Mouse (Mus musculus) frontal cortex, postnatal 36 days (tissue): ENCODE results near the gene Gm20388.

Source experiments
- DNase-seq, 2 experiments: peaks; one replicate each; pipeline ENCODE4 v3.0.0; 2022; ENCODE audit warnings: low spot score in 2 of 2

Gene Gm20388

DNA sequence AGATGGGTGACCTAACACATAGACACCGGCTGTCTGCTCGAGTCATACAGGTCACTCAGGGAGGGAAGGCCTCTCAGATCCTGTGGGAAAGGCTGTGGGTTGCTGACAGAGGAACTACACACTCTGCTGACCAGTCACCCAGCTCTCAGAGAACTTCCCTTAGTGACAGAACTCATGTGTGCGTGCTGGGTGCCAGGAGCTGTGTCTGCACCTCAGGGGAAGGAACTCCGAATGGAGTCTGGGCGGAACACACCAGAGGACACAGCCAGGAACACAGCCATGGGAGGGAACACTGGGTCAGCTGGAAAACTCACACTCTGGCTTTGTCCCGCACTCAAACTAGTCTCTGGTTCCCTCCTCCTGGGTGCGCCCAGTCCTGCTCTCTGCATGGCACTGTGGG lies 2497.0 kb downstream of the Gm20388 start:
- no peak for DNase-seq

DNA sequence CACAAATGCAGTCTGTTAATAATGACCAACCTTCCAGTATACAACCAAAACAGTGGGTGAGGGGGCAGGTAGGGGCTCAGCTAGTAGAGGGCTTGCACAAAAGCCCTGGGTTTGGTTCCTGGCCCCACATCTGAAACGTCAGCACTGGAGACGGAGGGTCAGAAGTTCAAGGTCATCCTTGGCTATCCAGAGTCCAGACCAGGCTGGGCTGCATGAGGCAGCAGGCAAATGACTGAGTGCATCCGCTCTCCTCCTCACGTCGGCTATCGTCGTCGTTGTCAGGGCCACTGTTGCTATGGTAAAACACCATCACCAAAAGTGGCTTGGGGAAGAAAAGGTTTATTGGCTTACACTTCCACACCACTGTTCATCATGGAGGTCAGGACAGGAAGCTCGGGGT lies 2503.7 kb downstream of the Gm20388 start:
- DNase-seq = no peak

DNA sequence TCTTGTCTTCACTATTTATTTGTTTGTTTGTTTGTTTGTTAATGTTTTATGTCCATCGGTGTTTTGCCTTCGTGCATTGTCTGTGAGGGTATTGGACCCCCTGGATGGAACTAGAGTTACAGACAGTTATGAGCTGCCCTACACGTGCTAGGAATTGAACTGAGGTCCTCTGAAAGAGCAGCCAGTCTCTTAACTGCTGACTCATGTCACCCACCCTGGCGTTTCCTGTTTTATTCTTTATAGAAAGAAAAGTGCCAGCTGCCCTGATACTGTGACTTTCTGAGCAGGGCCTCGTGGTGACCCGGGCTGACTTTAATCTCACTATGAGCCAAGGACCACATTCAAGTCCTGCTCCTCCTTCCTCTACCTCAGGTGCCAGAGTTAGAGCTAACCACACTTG lies 2504.9 kb downstream of the Gm20388 start:
- DNase-seq = no peak

DNA sequence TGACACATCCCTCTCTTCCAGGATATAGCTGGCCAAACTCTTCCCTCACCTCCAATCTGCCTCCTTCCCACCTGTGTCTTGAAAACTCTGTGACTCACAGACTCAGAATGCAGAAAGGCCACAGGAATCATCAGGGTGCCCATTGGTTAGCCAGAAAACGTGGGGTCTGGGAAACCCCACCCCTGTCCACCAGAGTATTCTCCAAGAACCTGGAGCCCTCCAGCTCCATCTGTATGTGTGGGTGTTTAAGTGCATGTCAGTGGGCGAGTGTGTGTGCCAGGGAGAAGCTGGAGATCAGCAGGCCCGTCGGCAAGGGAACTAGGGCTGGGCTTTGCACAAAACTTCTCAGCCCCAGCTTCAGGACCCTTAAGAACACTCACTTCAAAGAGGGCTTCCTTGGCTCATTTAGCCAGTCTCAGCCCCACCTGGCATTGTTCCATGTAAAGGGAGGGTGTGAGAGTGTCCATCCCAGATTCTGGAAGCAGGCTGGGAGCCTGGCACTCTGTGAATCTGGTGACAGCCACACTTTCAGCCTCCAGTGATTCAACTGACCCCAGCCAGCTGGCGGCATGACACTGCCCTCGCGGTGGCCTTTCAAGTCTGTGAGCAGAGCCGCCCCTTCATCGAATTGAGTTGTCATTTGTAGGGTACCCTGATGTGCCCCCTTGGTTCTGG lies 2509.4 kb downstream of the Gm20388 start:
- DNase-seq = peak; percentile 59 to 69

DNA sequence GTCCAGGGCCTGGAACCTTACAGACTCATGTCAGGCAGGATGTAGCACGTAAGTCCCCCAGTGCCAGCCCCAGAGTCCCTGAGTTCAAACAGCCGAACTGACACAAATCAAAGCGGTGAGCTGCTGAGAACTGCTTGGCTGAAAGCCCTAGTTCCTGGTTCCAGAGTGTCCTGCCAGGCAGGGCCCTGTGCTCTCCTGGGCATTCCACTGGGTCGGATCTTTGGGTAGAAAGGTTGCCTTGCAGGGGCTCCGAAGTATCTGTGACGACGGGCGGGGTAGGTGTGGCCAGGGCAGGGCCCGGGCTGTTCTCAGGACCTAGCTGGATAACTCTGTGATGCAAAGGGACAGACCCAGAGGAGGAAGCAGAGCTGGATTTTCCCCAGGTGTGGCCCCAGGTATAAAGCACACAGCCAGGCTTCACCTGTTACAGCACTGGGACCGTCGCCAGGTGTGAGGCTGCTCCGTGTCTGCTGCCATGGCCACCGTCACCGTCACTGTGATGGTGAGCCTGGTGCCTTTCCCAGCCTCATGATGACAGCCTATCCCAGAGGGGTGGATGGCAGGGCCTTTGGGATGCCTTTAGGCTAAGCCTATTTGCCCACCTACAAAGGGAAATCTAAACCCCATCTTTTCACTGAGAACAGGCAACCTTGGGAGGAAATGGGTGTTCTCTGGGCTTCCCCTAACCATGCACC lies 2510.9 kb downstream of the Gm20388 start, which contains the start of gene Il17c:
TSS of gene Il17c (plus strand) at position 645 of the 695 bp plus-strand sequence.
- DNase-seq = no peak

DNA sequence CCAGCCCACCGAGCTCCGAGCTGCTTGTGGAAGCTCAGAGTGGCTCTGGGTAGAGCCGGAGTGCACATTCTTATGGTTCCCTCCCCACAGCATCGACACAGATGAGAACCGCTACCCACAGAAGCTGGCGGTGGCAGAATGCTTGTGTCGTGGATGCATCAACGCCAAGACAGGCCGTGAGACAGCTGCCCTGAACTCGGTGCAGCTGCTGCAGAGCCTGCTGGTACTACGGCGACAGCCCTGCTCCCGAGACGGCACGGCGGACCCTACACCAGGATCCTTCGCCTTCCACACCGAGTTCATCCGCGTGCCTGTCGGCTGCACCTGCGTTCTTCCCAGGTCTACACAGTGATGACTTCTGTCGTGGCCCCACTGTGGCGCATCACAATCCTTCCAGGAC lies 2512.6 kb downstream of the Gm20388 start:
- DNase-seq = no peak

DNA sequence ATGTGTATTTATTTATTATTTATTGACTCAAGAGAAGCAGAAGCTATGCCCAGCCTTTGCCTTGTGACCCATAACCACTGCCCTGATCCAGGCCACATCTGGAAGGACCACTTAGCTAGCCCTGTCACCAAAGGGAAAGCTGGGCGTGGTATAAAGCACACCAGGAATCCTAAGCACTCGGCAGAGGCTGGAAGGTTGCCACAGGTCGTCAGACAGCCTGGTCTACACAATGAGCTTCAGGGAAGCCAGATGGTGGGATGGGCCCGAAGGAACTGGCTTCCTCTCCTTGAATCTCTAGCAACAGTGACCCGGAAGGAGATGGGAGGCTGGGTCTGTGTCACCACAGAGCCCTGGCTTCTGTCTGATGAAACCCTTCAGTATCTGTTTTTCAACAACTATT lies 2513.0 kb downstream of the Gm20388 start:
- no peak for DNase-seq

DNA sequence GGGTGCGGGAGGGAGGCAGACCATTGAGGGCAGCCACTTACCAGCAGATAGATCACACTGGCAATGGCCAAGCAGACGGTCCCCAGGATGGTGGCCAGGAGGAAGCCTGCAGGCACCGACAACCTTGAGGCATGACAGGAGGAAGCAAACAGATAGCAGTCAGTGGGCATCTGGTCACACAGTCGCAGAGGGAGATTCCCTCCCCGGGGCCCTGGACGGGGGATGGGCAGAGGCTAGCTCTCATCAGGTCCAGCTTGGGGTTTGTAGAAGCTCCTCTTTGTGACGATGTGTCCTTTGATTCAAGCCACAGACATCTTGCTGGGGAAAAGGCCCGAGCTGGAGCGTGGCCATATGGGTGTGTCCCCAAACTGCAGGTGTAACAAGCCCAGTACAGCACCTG lies 2515.5 kb downstream of the Gm20388 start:
- DNase-seq = no peak

DNA sequence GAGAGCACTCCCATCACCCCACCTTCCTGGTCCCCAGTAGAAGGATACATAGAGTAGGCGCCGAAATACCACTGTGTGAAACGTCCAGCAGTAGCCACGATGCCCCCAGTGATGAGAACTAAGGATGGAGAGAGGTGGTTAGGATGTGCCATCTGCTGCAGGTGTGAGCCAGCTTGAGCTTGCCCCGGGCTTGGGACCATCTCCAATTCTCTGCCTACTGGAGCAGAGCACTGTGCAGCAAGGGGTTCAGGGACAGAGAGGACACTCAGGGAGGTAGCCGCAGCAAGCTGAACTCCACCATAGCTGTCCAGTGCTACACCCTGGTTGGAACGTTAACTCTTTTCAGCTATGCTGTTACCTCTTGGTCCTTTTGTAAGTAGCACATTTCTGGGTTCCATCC lies 2517.0 kb downstream of the Gm20388 start:
- DNase-seq = no peak

DNA sequence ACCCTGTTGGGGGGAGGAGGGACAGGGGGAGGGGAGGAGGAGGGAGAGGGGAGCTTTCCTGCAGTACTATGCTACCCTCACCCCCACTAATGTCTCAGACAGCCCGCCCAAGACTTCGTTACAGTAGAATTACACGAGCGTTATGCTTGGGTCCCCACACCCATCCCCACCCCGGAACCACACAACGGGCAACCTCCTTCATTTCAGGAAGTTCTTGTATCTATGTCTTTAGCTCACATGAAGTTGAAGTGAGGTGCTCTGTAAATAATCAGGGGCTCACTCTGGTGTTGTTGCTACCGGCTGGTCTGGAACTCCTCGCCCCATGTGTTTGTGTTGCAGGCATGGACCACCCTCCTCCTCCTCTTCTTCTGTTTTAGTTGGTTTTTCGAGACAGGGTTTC lies 2517.5 kb downstream of the Gm20388 start:
- no peak for DNase-seq

DNA sequence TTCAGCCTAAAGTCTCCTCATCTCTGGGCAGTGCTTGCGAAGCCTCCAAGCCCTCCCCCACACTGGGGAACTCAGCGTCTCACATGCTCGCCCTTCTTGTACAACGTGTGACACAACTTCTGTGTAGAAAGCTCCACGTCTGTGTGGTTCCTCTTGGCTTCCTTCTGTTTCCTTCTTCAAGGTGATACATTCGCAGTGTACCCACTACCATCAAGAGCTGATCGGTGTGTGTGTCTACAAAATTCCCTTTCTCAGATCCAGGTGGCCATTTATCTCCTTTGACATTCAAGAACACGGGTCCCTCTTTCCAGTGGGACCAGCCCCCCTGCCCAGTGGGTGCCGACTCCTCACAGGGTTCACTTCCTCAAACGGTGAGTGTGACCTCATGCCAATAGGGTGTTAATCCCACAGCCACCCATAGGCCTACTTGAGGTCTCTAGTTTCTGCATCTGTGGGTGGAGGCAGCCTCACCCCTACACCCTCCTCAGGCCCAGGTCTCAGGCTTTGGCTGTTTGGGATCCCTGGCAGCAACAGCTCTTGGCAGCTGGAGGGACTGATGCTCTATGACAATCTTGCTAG lies 2519.5 kb downstream of the Gm20388 start:
- no peak for DNase-seq

DNA sequence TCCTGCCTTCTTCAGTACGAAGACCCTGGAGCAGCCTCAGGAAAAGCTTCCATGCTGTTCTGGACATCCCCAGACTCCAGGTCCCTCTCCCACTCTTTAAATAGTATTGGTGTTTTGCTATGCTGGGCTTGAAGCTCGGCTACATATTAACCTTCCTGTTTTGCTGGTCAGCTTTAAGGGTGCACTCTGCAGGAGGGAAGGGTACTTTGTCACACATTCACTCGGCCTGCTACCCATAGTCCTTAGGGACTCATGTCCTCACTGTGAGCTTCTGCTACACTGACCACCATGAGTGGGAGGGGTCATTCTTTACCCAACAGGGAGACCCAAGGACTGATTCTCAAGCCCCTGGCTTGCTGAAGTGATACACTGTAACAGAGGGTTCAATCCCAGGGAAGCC lies 2520.0 kb downstream of the Gm20388 start:
- DNase-seq = no peak

DNA sequence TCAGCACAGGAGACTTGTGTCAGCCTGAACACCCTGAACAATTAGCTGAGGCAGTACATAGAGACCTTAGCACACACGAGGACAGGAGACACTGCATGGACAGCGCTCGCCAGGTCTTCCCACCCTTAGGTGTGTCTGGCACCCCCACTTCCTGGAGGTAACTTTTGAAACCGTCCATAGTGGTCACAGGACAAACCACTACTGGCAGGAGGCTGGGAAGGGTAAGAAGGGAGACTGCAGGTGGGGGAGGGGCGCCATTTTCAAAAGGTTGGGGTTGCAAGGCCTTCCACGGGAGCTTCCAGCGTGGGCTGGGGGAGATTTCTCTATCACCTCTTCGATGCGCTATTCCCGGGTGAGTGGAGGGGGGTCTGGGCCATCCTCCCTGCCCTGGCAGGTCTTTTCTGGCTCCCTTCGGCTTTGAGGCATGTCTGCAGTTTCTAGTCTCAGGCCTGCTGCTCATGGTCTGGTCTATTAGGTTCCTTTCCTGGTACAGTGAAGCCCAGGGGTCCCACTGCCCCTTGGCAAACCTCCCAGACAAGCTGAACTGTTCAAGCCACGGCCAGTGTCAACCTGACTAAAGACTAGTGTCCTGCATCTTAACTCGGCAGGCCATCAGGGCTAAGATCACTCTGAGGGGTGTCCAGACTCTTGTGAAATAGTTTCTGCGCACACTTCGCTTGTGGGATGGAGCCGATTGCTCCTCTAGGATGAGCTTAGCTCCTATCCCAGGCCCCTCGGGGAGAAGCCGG lies 2521.2 kb downstream of the Gm20388 start:
- DNase-seq = no peak

DNA sequence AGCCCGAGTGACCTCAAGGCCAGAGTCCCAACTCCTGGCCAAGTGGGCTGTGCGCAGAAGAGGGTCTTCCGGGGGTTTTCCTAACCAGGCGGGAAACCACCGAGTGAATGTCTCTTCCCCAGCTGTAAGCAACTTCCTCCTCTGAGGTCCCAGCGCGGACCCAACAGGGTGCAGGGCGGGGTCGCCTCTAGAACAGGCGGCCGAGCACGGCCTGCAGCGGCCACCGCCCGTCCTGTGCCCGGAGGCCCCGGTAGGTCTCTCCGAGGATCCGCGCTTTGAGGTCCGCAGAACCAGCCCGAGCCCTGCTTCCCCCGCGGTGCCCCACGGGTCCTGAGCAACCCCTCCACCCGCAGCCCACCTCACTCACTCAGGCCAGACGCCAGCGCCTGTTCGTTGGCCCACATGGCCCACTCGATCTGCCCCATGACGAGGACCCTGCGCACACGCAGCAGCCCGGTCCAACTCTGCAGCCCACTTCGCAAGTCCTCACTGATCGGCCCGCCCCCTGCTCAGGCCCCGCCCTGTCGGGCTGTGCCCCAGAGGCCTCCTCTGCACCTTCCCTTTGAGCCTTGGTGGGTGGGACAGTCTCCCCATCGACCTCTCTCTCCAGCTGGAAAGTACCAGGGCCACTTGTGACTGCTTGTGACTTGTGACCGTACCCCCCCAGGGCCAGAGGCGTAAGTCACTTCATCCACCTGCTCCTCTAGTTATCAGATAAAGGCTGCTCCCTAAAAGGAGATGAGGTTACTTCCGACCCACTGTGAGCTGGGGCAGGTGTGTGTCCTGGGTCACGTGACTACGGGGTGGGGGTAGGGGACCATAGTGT lies 2522.0 kb downstream of the Gm20388 start, which contains the start of gene Cyba:
TSS of gene Cyba (minus strand) at position 488 of the 826 bp plus-strand sequence.
- DNase-seq = no peak

DNA sequence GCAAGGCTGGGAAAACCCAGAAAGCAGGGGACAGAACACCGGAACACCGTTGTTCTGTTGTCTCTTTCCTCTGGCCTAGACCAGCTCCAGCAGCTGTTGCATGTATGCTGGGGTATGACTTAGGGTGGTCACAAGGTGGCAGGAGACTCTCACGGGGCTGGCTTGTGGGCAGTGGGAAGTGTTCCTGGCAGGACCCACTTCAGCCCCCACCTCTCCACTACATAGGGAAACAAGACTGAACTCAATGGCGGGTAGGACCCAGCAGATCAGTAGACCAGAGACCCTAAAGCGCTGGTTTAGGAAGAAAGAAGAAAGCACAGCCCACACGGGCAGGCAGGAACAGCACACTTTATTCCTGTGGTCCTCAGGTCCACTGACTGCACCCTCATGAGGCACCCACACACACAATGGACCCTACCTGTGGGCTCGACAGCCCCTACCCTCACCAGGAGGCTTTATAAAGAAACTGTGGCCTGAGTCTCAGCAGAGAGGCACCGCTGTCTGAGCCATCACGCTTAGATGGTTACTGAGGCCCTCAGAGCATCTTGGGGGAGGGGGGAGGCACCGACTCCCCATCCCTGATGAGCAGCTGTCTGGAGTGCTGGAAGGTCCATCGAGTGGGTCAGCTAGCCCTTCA lies 2522.7 kb downstream of the Gm20388 start:
- no peak for DNase-seq

DNA sequence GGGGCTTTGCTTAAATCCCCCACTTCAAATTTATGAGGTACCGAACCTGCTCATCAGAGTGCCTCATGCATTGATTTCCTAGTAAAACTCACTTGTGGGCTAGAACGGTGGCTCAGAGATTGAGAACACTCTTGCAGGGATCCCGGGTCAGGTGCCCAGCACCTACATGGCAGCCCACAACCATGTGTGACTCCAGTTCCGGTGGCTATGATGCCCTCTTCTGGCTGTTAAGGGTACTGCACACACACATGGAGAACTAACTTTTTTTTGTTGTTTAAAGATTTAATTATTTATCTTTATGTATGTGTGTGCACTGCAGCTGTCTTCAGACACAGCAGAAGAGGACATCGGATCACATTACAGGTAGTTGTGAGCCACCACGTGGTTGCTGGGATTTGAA lies 2524.7 kb downstream of the Gm20388 start:
- DNase-seq = no peak

DNA sequence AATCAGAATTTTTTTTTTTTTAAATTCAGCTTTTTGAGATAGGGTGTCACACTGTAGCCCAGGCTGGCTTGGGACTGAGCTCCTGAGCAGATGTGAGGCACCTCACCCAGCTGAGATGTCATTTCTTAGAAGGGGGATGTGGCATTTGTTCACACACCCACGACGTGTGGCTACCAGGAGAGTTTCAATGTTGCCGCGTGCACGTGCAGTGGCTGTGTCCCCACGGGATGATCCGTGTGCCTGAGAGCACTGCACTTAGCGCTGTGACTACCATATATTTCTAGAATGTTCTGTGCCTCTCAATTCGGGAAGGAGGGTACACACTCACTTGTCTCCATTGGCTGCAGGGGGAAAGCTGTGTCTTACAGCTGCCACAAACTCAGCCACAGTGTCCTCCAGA lies 2525.5 kb downstream of the Gm20388 start:
- no peak for DNase-seq

DNA sequence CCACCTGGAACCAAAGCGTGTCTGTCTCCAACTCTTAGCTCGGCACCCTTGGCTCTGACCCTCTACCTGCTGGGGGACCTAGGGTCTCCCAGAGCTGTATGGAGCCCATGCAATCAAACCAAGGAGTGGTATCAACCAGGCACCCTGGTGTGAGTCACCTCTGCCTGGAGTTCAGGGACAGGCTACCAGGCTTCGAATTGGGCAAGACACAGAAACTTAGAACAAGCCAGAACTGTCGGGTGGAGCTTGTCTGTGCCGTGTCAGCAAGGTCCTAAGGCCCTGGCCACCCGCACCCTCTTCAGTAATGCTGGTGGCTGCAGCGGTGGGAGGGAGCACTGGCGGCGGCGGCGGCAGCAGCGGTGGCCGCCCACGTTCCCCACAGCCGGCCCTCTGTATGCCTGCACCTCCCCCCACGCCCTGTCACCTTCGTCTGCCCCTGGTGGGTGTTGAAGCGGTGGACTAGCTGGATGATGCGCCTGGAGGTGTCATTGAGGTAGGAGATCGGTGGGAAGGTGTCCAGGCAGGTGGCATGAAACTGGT lies 2526.0 kb downstream of the Gm20388 start:
- DNase-seq = no peak

DNA sequence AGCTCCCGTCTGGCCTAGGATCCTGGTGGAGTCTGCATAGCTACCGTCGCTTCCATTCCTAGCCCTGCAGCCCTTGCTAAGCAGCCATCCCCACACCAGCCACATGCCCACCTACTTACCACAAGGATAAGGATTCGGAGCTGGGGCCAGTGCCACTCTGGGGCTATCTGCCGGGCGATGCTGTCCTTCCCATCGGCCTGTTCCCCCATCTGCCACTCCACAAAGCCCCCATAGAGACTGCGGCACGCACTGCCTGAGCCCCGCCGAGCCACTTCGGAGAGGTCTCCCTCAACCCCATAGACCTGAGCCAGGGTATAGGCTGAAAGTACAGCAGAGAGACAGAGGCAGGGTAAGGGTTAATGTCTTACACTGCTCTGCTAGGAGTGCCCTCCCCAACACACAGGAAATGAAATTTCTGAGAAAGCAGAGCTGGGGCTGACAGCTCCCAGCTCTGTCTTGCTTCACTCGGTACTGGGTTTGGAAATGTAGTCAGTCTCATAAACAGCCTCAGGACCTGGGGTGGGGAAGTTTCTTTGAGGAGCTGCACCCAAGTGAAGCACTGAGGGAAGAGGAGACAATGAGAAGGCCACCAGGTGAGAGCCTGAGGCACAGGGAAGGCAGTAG lies 2527.2 kb downstream of the Gm20388 start:
- no peak for DNase-seq

DNA sequence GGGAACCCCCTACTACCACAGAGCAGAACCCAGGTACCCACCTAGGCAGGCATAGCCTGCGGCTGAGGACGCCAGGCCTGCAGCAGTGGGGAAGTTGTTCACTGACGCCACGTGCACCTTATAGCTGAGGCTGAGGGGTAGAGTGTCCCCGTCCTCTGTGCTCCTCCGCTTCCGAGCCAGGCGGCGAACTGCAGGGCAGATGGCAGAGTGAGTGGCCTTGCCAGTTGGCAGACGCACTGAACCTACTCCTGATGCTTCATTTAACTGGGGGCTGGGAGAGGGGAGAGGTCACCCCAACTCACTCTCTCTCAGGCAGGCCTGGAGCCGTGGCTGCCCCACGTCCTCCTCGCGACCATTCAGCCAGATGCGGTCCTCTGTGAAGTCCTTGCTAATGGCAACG lies 2528.7 kb downstream of the Gm20388 start:
- DNase-seq = no peak
